Mouse (Mus musculus) cerebellum, adult 11 months (tissue): ENCODE results near the gene Rps15.

Experiments
- DNase-seq: peaks from one replicate; pipeline ENCODE4 v3.0.0; 2022

Gene Rps15

DNA sequence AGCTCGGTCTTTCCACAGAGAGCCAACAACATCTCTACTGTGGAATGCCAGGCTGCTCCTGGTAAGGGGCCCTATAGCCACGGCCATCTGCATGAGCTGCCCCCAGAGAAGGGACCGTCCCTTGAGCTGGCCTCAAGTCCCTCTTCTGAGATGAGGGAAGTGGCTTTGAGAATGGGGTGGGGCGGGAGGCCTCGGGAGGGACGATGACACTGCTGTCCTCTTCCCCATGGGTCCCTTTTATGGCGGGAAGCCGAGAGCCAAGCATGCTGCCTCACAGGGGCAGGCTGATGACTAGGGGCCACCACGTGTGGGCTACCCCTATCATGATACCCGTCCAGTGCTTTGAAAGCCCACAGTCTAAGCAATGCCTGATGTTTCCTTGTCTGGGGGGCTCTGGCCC lies 24.8 kb downstream of the Rps15 start:
- no peak for DNase-seq

DNA sequence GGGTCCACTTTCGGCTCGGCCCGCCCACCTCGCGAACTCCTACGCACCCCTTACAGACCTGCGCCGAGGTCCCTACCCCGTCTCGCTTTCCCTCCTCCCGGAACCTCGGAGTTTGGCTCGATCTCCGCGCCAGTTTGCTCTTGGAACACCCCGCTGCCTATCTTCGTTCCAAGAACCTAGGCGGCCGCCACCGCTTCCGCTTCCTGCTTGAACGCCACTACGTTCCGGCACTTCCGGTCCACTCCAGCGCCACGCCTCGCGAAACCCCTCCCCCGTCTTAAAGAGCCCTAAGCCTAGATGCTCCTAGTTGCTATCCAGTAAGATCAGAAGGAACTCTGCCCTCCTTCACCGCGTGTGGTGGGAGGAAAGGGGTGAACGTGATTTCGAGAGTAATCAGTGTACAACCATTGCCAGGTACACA lies 28.1 kb downstream of the Rps15 start, which contains the start of gene 2310011J03Rik:
2310011J03Rik (minus strand) TSS at position 198 of the 421 bp plus-strand sequence.
- DNase-seq, result peak; percentile 84

DNA sequence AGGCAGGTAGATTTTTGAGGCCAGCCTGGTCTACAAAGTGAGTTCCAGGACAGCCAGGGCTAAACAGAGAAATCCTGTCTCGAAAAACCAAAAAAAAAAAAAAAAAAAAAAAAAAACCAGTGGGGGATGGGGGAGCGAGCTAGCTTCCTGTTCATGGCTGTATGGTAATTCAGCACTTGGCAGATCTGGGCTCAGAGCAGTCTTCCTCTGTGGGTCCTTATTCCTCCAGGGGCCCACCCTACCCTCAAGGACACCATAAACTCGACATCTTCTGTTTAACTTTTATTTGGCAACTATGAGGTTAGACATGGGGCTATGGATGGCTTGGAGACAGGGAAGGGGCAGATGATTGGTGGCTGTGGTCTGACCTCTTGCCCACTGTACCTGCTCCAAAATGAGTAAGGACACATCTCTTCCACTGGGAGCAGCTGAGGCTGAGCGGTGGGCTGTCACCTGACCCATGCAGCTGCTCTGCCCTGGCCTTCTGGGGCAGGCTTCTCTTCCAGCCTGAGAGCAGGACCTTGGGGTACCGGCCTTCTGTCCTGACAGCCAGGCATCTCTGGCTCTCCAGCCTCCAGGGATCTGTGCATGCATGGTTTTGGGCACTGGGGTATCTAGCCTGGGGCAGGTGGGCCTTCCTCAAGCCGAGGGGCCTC lies 28.9 kb downstream of the Rps15 start:
- DNase-seq, result no peak

DNA sequence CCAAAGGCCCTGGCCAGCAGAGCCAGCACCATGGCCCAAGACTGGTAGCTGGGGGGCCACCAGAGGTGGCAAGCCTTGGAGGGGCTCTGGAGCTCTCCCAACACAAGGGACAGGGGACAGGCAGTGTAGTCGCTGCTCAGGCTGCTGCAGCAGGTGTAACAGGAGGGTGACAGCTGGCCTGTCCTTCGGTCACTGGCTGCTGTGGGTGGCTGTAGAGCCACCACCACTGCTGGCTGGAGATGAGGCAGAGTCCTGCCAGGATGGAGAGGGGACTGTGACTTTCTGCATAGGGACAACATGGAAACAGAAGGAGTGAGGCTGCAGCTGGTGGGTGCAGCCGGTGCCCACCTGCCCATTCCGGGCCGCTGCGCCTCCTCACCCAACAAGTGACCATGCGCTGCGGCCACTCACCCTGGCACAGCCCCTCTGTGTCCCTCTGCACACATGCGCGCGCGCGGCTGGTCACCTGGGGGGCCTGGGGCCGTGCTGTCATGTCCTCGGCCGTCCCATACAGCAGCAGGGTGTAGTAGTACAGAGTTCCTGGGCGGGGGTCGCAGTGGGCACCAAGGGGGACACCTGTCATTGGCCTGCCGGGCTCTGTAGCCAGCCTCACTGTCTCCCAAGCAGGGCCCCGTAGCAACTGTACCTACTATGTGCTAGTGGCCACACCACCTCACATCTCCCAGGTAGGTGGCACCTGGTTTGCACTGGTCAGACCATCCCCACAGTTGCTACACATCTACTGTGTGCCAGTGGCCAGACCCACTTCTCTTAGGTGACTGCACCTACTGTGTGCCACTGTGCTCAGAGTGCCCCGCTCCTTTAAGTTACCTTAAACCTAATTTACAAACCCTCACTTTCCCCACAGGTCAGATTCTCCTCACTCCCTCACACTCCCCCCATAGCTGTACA lies 29.7 kb downstream of the Rps15 start:
- no peak for DNase-seq

DNA sequence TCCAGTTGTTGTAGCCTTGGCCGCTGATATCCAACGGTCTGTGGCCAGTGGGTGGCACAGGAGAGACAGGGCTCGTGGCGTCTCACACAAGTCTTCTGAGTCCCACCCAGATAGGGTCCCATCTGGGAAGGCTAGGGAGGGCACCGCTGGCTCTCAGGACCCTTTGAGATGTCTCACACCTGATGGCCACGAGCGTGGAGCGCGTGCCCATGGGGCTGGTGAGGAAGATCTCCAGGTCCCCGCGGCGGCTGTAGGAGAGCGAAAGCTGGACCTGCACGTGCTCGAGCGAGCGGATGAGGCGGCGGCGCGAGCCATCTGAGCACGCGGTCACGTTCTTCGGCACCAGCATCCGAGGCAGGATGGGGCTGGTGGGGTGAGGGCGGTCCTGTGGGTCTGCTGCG lies 30.6 kb downstream of the Rps15 start:
- DNase-seq, result no peak

DNA sequence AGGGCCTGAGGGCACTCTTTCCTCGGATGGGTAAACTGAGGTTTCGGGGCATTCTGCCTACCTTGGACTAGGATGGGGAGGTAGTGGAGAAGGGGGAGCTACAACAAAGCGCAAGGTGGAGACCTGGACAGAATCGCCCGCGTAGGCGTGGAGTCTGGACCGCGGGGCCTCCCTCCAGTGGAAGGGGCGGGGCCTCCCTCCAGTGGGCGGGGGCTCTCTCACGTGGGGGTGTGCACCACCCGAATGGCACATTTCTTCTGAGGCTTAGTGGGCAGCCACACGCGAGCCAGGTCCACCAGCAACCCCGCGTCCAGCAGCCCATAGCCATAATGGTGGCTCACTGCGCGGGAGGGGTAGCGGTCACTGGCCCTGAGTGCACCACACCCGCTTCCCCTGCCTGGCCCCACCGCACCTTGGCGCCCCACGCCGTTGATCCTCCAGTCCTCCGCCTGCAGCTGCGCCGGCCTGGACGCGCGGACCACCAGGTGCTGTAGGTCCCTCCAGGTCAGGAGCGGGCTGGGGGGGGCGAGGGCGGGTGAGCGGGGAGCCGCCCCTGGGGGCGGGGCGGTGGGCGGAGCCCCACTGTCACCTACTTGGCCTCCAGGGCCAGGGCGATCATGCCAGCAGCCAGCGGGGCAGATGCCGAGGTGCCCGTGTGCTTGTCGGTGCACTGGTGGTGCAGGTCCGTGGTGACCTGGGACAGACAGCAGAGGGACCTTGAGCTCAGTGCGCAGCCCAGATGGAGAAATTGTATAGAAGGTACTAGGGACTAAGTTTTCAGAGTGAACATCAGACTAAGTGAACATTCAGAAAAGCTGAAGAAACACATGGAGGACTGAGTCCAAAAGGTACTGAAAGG lies 31.2 kb downstream of the Rps15 start:
- DNase-seq, result peak; percentile 75

DNA sequence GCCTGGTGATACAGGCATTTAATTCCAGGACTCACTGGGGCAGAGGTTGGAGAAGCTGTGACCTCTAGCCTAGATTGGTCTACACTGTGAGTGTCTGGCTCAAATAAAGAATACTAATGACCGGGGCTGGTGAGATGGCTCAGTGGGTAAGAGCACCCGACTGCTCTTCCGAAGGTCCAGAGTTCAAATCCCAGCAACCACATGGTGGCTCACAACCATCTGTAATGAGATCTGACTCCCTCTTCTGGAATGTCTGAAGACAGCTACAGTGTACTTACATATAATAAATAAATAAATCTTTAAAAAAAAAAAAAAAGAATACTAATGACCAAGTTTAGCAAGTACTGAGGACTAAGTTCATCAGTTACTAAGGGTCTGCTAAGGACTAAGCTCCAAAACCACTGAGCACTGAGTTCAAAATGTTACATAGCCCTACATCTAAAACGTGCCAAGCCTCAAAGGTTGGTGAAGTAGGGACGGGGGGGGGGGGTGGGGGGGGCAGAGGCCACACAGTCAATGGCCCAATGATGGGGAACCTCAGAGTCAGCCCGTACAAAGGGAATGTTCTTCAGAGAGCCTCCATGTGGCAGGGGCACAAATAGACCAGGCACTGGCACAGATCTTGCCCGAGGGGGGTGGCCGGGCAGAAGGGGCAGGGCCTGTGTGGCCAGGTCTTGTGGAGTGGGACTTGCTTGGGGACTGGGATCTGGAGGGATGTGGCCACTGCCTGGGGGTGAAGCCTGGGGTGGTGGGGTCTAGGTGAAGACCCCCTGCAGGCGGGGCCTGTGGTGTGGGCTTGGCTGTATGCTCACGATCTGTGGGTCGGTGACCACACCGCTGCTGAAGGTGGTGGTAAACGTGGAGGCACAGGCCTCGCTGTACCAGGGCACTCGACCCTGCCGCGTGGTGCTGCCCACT lies 32.1 kb downstream of the Rps15 start:
- DNase-seq, result no peak

DNA sequence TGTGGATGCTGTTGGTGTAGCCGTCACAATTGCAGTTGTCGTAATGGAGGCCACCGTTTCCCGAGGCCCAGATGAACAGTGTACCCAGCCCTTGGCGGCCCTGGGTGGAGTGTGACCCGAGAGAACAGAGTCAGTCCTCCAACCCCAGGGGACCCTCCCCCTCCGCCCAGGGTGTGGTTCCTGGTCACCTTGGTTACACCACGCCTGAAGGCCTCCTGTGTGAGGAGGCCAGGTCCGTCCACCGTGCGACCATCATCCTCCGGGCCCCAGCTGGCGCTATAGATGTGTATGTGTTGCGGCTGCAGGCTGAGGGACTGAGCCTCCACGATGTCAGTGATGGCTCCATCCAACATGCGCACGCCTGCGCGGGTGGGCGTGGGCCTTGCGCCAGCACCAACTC lies 32.8 kb downstream of the Rps15 start:
- no peak for DNase-seq

DNA sequence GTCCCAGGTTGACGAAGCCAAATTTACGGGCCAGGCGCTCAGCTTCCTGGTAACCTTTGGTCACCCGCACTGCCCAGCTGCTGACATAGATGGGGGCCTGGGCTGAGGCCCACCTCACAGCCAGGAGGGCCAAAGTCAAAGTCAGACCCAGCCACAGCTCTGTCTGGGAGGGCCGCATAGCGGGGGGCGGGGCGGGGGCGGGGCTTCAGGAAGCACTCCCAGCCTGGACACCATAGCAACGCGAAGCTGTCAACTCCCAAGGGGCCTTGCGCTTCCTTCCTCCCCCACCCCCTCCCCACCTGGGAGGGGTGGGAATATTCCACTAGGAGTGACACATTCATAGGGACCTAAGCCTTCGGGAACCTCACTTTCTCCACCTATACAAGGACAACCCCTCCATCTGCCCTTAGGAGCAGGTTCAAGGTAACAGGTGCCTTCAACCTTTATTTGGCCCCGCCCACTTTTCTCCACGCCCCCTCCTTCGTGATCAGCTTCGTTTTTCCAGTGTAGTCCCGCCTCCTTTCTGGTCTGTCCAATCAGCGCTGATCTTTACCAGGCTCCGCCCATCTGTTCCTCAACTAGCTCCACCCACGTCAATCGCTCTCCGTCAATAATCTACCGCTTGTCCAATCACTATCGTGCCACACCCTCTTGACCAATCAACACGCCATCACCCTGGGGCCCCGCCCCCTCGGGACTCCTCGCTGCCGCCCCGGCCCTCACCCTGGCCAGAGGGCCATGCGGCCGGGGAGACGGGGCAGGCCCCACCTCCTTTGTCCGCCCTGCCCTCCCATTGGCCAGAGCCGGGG lies 37.2 kb downstream of the Rps15 start, which contains the start of the genes Pcsk4 and Reep6:
Pcsk4 (minus strand) TSS at position 226 of the 809 bp plus-strand sequence.
Reep6 (plus strand) TSS at position 681 of the 809 bp plus-strand sequence.
- peak; percentile 97 for DNase-seq

DNA sequence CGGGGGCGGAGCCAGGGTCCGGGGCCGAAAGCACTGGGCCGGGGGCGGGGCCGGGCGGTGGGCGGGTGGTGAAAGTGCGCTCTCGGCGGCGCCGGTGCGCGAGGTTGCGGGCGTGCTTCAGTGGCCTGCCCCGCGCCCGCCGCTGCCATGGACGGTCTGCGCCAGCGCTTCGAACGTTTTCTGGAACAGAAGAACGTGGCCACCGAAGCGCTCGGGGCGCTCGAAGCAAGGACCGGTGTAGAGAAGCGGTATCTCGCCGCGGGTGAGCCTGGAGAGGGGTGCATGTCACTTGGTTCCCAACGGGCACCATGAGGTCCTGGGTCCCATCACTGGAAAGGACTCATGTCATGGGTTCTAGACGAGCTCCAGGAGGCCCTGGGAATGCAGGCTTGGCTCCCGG lies 37.8 kb downstream of the Rps15 start:
- no peak for DNase-seq

DNA sequence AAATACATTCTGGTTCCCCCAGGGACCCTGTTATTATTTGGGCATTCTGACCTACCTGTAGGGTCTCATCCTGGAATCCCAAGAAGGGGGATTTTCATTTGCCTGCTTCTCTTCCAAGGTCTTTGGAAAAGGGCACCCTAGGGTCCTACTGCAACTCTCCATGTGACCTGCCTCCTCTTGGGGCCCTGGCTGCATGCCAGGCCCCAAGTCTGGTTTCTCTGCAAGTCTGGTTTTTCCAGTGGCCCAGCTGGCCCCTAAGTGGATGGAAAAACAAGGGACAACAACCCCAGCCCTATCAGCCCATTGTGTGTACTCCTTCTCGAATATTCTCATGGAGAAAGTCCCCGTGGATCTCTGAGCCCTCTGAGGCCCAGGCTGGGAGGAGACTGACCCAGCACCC lies 38.6 kb downstream of the Rps15 start:
- DNase-seq, result no peak

DNA sequence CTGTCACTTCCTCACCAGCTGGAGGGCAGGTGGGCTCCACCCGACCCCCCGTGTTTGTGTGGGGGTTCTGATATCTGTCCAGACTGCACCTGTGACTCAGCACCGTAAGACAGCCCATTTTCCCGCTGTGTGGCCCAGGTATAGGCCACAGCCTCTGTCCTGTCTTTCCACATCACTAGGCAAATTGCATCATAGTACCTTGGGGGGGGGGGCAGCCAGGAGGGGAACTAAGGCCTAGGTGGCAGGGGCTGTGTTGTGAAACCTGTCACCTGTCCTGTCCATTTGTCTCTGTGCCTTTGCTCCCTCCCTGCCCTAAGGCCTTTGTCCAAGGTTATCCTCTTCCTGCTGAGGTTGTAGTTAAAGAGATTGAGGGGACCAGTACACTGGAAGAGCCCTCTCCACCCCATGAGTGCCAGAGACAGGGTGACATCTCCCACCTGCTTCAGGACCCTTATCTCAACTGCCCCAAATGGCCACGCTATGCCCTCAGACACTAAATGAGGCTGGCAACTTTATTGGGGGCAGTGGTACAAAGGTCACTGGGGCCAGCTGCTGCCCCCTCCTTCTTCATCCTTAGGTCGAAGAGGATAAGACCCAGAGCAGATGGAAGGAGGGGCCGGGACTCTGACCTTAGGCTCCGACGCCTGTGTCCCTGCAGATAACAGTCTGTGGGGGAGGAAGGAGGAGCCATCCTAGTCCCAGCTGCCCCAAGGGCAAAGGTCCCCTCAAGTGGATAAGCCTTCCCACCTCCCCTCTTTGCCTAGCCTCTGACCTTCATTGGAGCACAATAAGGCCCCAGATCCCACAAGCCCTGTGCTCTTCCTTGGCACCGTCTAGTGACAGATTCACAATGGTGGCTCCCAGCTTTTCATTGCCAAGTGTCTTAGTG lies 39.6 kb downstream of the Rps15 start:
- no peak for DNase-seq

DNA sequence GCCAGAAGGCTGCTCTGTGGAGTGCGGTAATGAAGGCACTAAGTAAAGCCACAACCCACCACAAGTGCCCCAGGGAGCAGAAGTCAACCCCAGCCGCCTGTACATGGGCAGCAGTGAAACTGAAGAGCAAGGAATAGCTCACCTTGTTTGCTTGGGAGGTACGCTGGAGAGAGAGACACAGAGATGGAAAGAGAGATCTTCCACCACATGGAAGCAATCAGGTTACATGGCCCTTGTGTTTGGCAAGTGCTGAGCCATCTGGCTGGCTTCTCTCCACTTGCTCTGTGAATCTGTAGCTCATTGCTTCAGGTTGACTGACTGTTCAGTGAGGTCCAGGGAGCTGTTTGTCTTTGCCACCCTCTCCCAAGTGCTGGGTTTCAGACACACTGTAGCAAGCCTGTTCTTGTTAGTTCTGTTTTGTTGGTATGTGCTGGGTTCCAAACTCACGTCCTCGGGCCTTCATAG lies 40.3 kb downstream of the Rps15 start:
- DNase-seq, result no peak

DNA sequence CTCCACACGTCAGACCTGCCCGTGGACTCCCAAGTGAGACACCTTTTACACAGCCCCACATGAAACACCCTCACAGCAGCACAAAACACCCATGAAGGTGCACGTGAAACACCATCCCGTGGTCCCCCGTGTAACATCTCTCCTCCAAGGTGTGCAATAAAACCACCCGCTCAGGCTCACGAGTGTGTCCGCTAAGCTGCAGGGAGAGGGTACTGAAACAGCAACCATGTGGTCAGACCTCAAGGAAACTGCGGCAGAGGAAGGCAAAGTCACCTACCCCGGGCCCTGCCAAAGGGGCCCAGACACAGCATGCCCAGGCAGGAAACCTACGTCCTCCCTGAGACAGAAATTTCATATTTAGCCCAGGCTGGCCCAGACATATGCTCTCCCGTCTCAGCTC lies 44.0 kb downstream of the Rps15 start:
- no peak for DNase-seq

DNA sequence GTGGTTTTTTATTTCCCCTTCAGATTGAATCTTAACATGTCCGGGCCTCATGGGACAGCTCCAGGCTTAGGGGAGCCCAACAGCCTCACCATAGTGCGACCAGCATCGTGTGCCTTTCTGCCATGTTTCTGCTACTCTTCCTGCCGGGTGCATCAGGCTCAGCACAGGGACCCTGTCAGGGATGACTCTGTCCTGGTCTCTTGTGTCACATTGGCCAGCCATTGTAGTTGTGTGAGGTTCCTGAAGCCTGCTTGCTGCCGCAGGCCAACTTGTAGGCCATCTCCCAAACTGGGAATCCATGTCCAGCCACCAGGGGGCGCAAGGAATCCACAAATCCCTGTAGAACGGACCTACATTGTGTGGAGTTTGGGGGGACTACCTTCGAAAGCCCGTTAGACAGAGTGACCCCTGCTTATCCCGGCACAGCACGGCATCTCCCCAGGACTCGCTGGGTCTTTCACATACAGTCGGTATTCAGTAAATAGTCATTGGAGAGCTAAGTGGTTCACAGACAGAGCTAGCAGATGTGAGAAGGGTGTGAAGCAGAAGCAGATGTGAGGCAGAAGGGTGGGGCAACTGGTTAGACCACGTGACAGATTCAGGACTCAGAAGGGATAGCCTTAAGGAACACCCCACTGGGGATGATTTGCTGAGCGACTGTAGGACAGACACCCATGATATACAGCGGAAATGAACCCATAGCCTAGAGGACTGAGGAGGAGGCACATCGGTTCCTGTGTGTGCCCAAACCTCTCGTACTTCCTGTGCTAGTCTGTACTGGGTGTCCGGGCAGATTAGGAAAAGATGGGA lies 47.9 kb downstream of the Rps15 start:
- peak; percentile 82 for DNase-seq

DNA sequence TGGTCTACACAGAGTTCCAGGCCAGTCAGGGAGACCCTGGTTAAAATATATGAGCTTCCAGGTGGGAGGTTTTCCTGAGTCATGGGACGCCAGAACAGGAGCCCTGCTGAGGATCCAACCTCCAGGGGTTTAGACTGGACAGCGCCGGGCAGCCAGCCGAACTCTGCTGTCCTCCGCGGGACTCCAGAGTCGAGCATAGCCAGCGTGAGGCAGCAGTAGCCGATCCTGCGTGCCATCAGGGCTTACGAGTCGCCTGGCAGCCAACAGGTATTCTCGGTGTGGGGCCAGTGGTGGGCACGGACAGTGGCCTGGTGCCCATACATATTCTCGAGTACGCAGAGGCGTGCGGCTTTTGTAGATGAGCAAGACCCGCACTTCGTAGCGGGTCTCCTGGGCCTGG lies 48.8 kb downstream of the Rps15 start:
- no peak for DNase-seq

DNA sequence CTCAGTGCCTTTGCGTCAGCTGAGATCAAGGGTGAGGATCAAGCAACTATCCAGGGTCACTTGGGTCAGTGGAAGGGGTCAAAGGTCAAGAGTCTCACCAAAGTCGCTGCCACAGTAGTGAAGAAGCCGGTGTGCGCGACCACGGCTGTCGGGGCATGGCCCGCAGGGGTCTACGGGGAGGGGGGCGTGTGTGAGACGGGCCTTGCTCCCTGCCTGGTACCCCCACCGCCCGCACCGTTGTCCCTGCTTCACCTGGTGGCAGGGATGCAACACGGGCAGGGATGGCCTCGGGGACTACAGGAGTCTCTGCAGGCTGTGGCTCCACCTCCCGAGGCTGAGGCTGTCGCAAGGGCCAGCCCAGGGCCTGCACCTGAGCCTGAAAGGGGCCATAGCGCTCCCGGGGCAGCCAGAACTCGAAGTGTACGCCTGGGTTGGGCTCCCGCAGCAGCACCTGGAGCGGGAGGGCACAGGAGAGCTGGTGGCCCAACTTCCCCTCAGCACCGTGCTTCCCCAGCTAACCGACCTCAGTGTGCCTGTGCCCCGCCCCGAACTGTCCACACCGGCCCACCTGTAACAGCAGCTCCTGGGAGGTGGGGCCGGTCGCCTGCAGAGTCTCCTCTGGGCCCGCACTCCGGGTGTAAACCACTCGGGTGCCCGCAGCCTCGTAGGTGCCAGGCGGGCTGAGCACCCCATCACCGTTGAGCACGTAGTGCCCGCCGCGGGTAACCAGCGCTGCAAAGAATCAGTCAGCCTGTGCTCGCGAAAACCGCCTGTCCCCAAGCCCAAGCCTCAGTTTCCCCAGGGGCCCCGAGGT lies 49.4 kb downstream of the Rps15 start:
- DNase-seq, result no peak

DNA sequence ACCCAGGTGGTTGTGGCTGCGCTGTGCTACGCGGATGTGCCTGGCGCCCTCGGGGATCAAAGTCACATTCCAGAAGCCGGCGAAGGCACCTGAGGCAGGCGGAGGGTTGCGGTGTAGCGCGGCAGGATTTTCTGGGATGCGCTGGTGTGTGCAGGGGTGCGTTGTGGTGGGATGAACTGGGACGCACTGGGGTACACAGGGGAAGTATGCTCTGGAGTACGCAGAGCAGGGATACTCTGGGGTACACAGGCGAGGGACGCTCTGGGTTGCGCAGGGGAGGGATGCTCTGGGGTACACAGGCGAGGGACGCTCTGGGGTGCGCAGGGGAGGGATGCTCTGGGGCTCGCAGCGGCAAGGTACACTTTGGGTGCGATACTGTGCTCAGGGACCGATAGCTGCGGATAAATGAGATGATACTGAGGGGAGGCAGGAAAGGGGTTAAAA lies 50.1 kb downstream of the Rps15 start:
- DNase-seq, result no peak
